Mouse (Mus musculus): ENCODE data around the gene Adcy2.

DNA sequence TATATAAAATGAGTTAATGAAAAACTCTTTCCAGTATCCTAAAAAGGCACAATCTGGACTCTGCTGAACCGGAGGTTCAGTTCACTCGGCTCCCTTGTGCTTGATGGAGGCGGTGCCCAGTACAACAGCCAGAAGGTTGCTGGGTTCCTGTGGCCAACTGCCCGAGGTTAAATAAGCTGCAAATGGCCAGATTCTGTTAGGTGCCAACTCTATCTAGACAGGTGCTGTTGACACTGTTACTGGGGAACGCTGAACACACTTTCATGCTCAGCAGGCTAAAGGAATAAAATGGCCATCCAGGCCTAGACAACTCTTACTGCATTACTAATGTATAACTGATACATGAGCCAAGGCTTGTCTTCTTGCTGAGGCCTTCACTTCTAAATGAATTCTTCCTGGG lies 7.6 kb upstream of the Adcy2 start:
- TF ChIP-seq MAFK (IDR thresholded peaks at IDR 0.05; ENCODE audit: insufficient read depth, low read depth, low read length) (no peak), ZNF384 (IDR thresholded peaks at IDR 0.05; ENCODE audit: low read depth, low read length) (no peak)

Measured in ES-E14 (cell line).